Mouse (Mus musculus): ENCODE results near the gene Evx2. TPM values are rescaled to one million over a fixed set of nuclear protein-coding genes. Genes with fewer than 3 reads are reported as not detected.

Gene Evx2
- polyA plus RNA-seq, 1 experiment from 2014 or later = 0.58 TPM

- Histone ChIP-seq H3K27me3 (replicated peaks; ENCODE audit: control insufficient read depth, insufficient read depth, low read length) (peaks cover 42% of the 10 kb centered on the region), H3K27ac (ENCODE audit: low read depth, low read length) (no peak overlapping the region), H3K9me3 (ENCODE audit: control insufficient read depth, low read length) (no peaks in the 10 kb centered on the region), H3K9ac (ENCODE audit: low read depth, low read length) (no peak overlapping the region), H3K4me2 (ENCODE audit: low read length) (no peak overlapping the region), H3K36me3 (ENCODE audit: control insufficient read depth, insufficient read depth, low read length) (no peaks in the 10 kb centered on the region), H3K4me1 (ENCODE audit: control insufficient read depth, insufficient read depth, low read depth, low read length) (peaks cover 10% of the 10 kb centered on the region), H3K4me3 (ENCODE audit: low read length) (no peak overlapping the region)
- ATAC-seq = no peak
- 10% methylated on average over 10 of the region's 10 CpGs for WGBS
These were observed 44.0 kb upstream of the Evx2 start for GRCm38 (mm10) chr2:74703317-74703716.

GRCm38 (mm10) chr2:74702820-74703219 is 43.5 kb upstream of the Evx2 start:
- Histone ChIP-seq H3K9ac (ENCODE audit: low read depth, low read length) (no peak overlapping the region), H3K4me1 (ENCODE audit: control insufficient read depth, insufficient read depth, low read depth, low read length) (peaks cover 15% of the 10 kb centered on the region), H3K4me3 (ENCODE audit: low read length) (no peak overlapping the region), H3K9me3 (ENCODE audit: control insufficient read depth, low read length) (no peaks in the 10 kb centered on the region), H3K36me3 (ENCODE audit: control insufficient read depth, insufficient read depth, low read length) (no peaks in the 10 kb centered on the region), H3K27me3 (replicated peaks; ENCODE audit: control insufficient read depth, insufficient read depth, low read length) (peaks cover 39% of the 10 kb centered on the region), H3K4me2 (ENCODE audit: low read length) (no peak overlapping the region), H3K27ac (ENCODE audit: low read depth, low read length) (no peak overlapping the region)
- 24% methylated on average over 6 of the region's 6 CpGs for WGBS
- no peak for ATAC-seq

- H3K36me3 ChIP-seq (ENCODE audit: control insufficient read depth, insufficient read depth, low read length) = no peaks in the 10 kb centered on the region
- H3K9me3 ChIP-seq (ENCODE audit: control insufficient read depth, low read length) = no peaks in the 10 kb centered on the region
- ATAC-seq = no peak
- no peak overlapping the region for H3K4me2 ChIP-seq (ENCODE audit: low read length)
- H3K4me3 ChIP-seq (ENCODE audit: low read length) = no peak overlapping the region
- H3K4me1 ChIP-seq (ENCODE audit: control insufficient read depth, insufficient read depth, low read depth, low read length) = peaks cover 20% of the 10 kb centered on the region
- peaks cover 38% of the 10 kb centered on the region for H3K27me3 ChIP-seq (replicated peaks; ENCODE audit: control insufficient read depth, insufficient read depth, low read length)
- 12% methylated on average over 17 of the region's 17 CpGs for WGBS
- H3K27ac ChIP-seq (ENCODE audit: low read depth, low read length) = no peak overlapping the region
- H3K9ac ChIP-seq (ENCODE audit: low read depth, low read length) = no peak overlapping the region
These were observed 42.8 kb upstream of the Evx2 start for GRCm38 (mm10) chr2:74701949-74702819.

GRCm38 (mm10) chr2:74700546-74701112 is 41.3 kb upstream of the Evx2 start:
- Histone ChIP-seq H3K9me3 (ENCODE audit: control insufficient read depth, low read length) (no peaks in the 10 kb centered on the region; the same call in 1 of the 2 replicates), H3K9ac (ENCODE audit: low read depth, low read length) (no peak overlapping the region), H3K36me3 (ENCODE audit: control insufficient read depth, insufficient read depth, low read length) (no peaks in the 10 kb centered on the region), H3K4me2 (ENCODE audit: low read length) (no peak overlapping the region), H3K4me3 (ENCODE audit: low read length) (no peak overlapping the region), H3K27ac (ENCODE audit: low read depth, low read length) (no peak overlapping the region), H3K4me1 (ENCODE audit: control insufficient read depth, insufficient read depth, low read depth, low read length) (peaks cover 18% of the 10 kb centered on the region), H3K27me3 (replicated peaks; ENCODE audit: control insufficient read depth, insufficient read depth, low read length) (peaks cover 47% of the 10 kb centered on the region)
- no peak for ATAC-seq
- 6% methylated on average over 22 of the region's 22 CpGs for WGBS

- 2% methylated on average over 23 of the region's 23 CpGs for WGBS
- H3K9me3 ChIP-seq (ENCODE audit: control insufficient read depth, low read length) = no peaks in the 10 kb centered on the region; the same call in 1 of the 2 replicates
- H3K9ac ChIP-seq (ENCODE audit: low read depth, low read length) = no peak overlapping the region
- H3K27ac ChIP-seq (ENCODE audit: low read depth, low read length) = no peak overlapping the region
- peaks cover 51% of the 10 kb centered on the region for H3K27me3 ChIP-seq (replicated peaks; ENCODE audit: control insufficient read depth, insufficient read depth, low read length)
- no peaks in the 10 kb centered on the region for H3K36me3 ChIP-seq (ENCODE audit: control insufficient read depth, insufficient read depth, low read length)
- no peak for ATAC-seq
- H3K4me1 ChIP-seq (ENCODE audit: control insufficient read depth, insufficient read depth, low read depth, low read length) = peaks cover 11% of the 10 kb centered on the region
- no peak overlapping the region for H3K4me2 ChIP-seq (ENCODE audit: low read length)
- no peak overlapping the region for H3K4me3 ChIP-seq (ENCODE audit: low read length)
These were observed 40.5 kb upstream of the Evx2 start for GRCm38 (mm10) chr2:74699664-74700545.

- Histone ChIP-seq H3K9ac (ENCODE audit: low read depth, low read length) (no peak overlapping the region), H3K4me2 (ENCODE audit: low read length) (no peak overlapping the region), H3K27ac (ENCODE audit: low read depth, low read length) (no peak overlapping the region), H3K4me3 (ENCODE audit: low read length) (no peak overlapping the region), H3K27me3 (replicated peaks; ENCODE audit: control insufficient read depth, insufficient read depth, low read length) (peaks cover 54% of the 10 kb centered on the region), H3K9me3 (ENCODE audit: control insufficient read depth, low read length) (no peaks in the 10 kb centered on the region; the same call in 1 of the 2 replicates), H3K36me3 (ENCODE audit: control insufficient read depth, insufficient read depth, low read length) (no peaks in the 10 kb centered on the region), H3K4me1 (ENCODE audit: control insufficient read depth, insufficient read depth, low read depth, low read length) (peaks cover 10% of the 10 kb centered on the region; the same call in 1 of the 2 replicates)
- 2% methylated on average over 17 of the region's 17 CpGs for WGBS
- no peak for ATAC-seq
These were observed 39.7 kb upstream of the Evx2 start for GRCm38 (mm10) chr2:74699053-74699430.

- under 1% methylated on average over 66 of the region's 86 CpGs for WGBS
- H3K9ac ChIP-seq (ENCODE audit: low read depth, low read length) = no peak overlapping the region
- ATAC-seq = peak; percentile 50; the same call in 1 of the 2 replicates
- peak overlapping the region; percentile 53 for H3K4me2 ChIP-seq (ENCODE audit: low read length)
- peaks cover 54% of the 10 kb centered on the region for H3K27me3 ChIP-seq (replicated peaks; ENCODE audit: control insufficient read depth, insufficient read depth, low read length)
- H3K27ac ChIP-seq (ENCODE audit: low read depth, low read length) = no peak overlapping the region
- peak overlapping the region; percentile 29 for H3K4me3 ChIP-seq (ENCODE audit: low read length)
- no peaks in the 10 kb centered on the region for H3K36me3 ChIP-seq (ENCODE audit: control insufficient read depth, insufficient read depth, low read length)
- H3K9me3 ChIP-seq (ENCODE audit: control insufficient read depth, low read length) = no peaks in the 10 kb centered on the region; the same call in 1 of the 2 replicates
- H3K4me1 ChIP-seq (ENCODE audit: control insufficient read depth, insufficient read depth, low read depth, low read length) = peaks cover 10% of the 10 kb centered on the region; the same call in 1 of the 2 replicates
These were observed 39.1 kb upstream of the Evx2 start for GRCm38 (mm10) chr2:74698201-74699052.

- no peak within 1 kb of the TSS for H3K27ac ChIP-seq (ENCODE audit: low read depth, low read length)
These were observed 38.3 kb upstream of the Evx2 start, which contains the start of gene Hoxd9 for GRCm38 (mm10) chr2:74697567-74698121. Hoxd9 (plus strand) TSS chr2:74697727.

More at GRCm38 (mm10) chr2:74697567-74698121, 38.3 kb upstream of the Evx2 start, which contains the start of gene Hoxd9:
- H3K4me2 ChIP-seq (ENCODE audit: low read length) = peak within 1 kb of the TSS; percentile 53
- H3K27me3 ChIP-seq (replicated peaks; ENCODE audit: control insufficient read depth, insufficient read depth, low read length) = peaks cover 59% of the 10 kb centered on the region
- H3K4me3 ChIP-seq (ENCODE audit: low read length) = peak within 1 kb of the TSS; percentile 29
- under 1% methylated on average over 43 of the region's 43 CpGs for WGBS
- peaks cover 10% of the 10 kb centered on the region; the same call in 1 of the 2 replicates for H3K4me1 ChIP-seq (ENCODE audit: control insufficient read depth, insufficient read depth, low read depth, low read length)
- no peaks in the 10 kb centered on the region; the same call in 1 of the 2 replicates for H3K9me3 ChIP-seq (ENCODE audit: control insufficient read depth, low read length)
- no peak within 1 kb of the TSS for H3K9ac ChIP-seq (ENCODE audit: low read depth, low read length)
- ATAC-seq = peak; percentile 64; the same call in 1 of the 2 replicates
- H3K36me3 ChIP-seq (ENCODE audit: control insufficient read depth, insufficient read depth, low read length) = no peaks in the 10 kb centered on the region

Data from hindbrain, embryonic 16.5 days (tissue).